Mouse (Mus musculus) retina, embryonic 14.5 days (tissue): ENCODE data around the gene Elf2.

ENCODE experiments used
- DNase-seq: peaks from one replicate; pipeline ENCODE4 v3.0.0-alpha.2; 2015; ENCODE audit warnings: low spot score

Gene Elf2

GRCm38 (mm10) chr3:51278433-51278832, 62.0 kb downstream of the Elf2 start:
- DNase-seq: no peak

- DNase-seq: peak; percentile 79
Measured at GRCm38 (mm10) chr3:51277201-51278150, 63.0 kb downstream of the Elf2 start.

- DNase-seq: peak; percentile 52
Measured at GRCm38 (mm10) chr3:51276421-51277111, 63.9 kb downstream of the Elf2 start.

- peak; percentile 98 for DNase-seq
Measured at GRCm38 (mm10) chr3:51275956-51276398, 64.5 kb downstream of the Elf2 start.

- DNase-seq: no peak
Measured at GRCm38 (mm10) chr3:51270069-51270817, 70.2 kb downstream of the Elf2 start.

GRCm38 (mm10) chr3:51268434-51268833, 72.0 kb downstream of the Elf2 start:
- no peak for DNase-seq

GRCm38 (mm10) chr3:51262942-51263341, 77.5 kb downstream of the Elf2 start:
- no peak for DNase-seq

GRCm38 (mm10) chr3:51258070-51258469, 82.4 kb downstream of the Elf2 start:
- DNase-seq: no peak

- DNase-seq: no peak
Measured at GRCm38 (mm10) chr3:51256450-51256849, 84.0 kb downstream of the Elf2 start.

- no peak for DNase-seq
Measured at GRCm38 (mm10) chr3:51254784-51255183, 85.7 kb downstream of the Elf2 start.

- no peak for DNase-seq
Measured at GRCm38 (mm10) chr3:51252689-51253402, 87.6 kb downstream of the Elf2 start.

GRCm38 (mm10) chr3:51252223-51252622, 88.2 kb downstream of the Elf2 start:
- DNase-seq: no peak

GRCm38 (mm10) chr3:51251057-51251456, 89.4 kb downstream of the Elf2 start:
- no peak for DNase-seq

- DNase-seq: no peak
Measured at GRCm38 (mm10) chr3:51249866-51250265, 90.6 kb downstream of the Elf2 start.

GRCm38 (mm10) chr3:51249460-51249859, 91.0 kb downstream of the Elf2 start:
- no peak for DNase-seq

- DNase-seq: no peak
Measured at GRCm38 (mm10) chr3:51248600-51248999, 91.9 kb downstream of the Elf2 start.

- DNase-seq: no peak
Measured at GRCm38 (mm10) chr3:51247704-51248103, 92.8 kb downstream of the Elf2 start.

GRCm38 (mm10) chr3:51239541-51239940, 100.9 kb downstream of the Elf2 start:
- DNase-seq: no peak

GRCm38 (mm10) chr3:51238515-51238914, 101.9 kb downstream of the Elf2 start:
- no peak for DNase-seq

- no peak for DNase-seq
Measured at GRCm38 (mm10) chr3:51234752-51235055, 105.8 kb downstream of the Elf2 start.

- peak; percentile 95 for DNase-seq
Measured at GRCm38 (mm10) chr3:51233918-51234751, 106.3 kb downstream of the Elf2 start.
